Mouse (Mus musculus): ENCODE data around the gene Cavin1. TPM values are rescaled to one million over a fixed set of nuclear protein-coding genes. Genes with fewer than 3 reads are reported as not detected.

Cavin1 gene
- total RNA-seq, 1 experiment: 30.7 TPM

DNA sequence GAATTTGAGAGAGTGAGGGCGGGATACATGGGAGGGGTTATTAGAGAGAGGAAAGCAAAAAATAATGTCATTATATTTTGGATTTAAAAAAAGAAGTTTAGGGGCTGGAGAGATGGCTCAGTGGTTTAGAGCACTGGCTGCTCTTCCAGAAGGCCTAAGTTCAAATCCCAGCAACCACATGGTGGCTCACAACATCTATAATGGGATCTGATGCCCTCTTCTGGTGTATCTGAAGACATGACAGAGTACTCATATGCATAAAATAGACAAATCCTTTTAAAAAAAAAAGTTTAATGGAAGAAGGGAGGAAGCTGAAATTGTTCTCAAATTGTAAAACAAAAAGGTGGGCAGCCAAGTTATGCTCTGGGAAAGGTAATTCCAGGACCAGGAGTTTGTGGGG lies 21.1 kb downstream of the Cavin1 start:
- in situ Hi-C loops (cut with MboI; ENCODE audit: low sequenced_read_pairs in 2 of 2, unreplicated experiment in 2 of 2): no loop called here
- no peaks in the 10 kb centered on the region for H3K9me3 ChIP-seq (ENCODE audit: control insufficient read depth, insufficient read depth, low read depth, low read length)
- H3K27ac ChIP-seq (ENCODE audit: insufficient read depth, low read depth, low read length, poor library complexity, severe bottlenecking): no peak overlapping the region
- DNase-seq (ENCODE audit: low read depth, low spot score): no peak
- no peaks in the 10 kb centered on the region for H3K4me1 ChIP-seq (ENCODE audit: control insufficient read depth in 2 of 2, insufficient read depth in 2 of 2, low read length in 2 of 2, poor library complexity in 1 of 2)
- H3K4me3 ChIP-seq (ENCODE audit: insufficient read depth in 1 of 2, low read depth in 1 of 2, low read length in 2 of 2, poor library complexity in 1 of 2, severe bottlenecking in 1 of 2): no peak overlapping the region
- no peak for TF ChIP-seq HCFC1 (IDR thresholded peaks at IDR 0.05; ENCODE audit: borderline replicate concordance, insufficient read depth, low read length)
- no peak for TF ChIP-seq ZNF384 (IDR thresholded peaks at IDR 0.05; ENCODE audit: low read depth, low read length)
- no peak for TF ChIP-seq ZC3H11A (IDR thresholded peaks at IDR 0.05; ENCODE audit: borderline replicate concordance, low read depth, low read length)
- TF ChIP-seq MAFK (IDR thresholded peaks at IDR 0.05; ENCODE audit: insufficient read depth, low read depth, low read length): no peak
- no peak for TF ChIP-seq CHD2 (IDR thresholded peaks at IDR 0.05; ENCODE audit: low read depth, low read length)
- no peak overlapping the region for H3K9ac ChIP-seq (ENCODE audit: insufficient read depth, low read depth, low read length, poor library complexity, severe bottlenecking)
- no peaks in the 10 kb centered on the region for H3K36me3 ChIP-seq (ENCODE audit: control insufficient read depth, insufficient read depth, low read length, poor library complexity, severe bottlenecking)

DNA sequence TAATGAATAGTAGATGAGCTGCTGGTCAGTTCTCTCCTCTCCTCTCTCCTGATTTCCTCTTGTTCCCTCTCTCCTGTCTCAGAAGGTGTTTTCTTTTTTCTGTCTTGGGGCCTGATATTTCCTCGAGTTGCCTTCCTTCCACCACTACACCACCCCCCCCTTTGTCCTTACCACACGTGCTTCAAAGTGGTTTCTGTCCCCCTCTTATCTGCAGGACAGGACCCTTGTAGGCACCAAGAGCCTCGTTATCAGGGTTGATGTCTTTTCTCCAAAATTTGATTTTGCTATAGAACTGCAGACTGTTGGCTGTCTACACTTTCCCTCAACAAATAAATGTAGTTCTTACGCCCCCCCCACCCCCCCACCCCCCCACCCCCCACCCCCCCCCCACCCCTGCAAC lies 22.4 kb downstream of the Cavin1 start:
- Histone ChIP-seq H3K4me3 (ENCODE audit: insufficient read depth in 1 of 2, low read depth in 1 of 2, low read length in 2 of 2, poor library complexity in 1 of 2, severe bottlenecking in 1 of 2) (no peak overlapping the region), H3K4me1 (ENCODE audit: control insufficient read depth in 2 of 2, insufficient read depth in 2 of 2, low read length in 2 of 2, poor library complexity in 1 of 2) (no peaks in the 10 kb centered on the region), H3K27ac (ENCODE audit: insufficient read depth, low read depth, low read length, poor library complexity, severe bottlenecking) (no peak overlapping the region), H3K36me3 (ENCODE audit: control insufficient read depth, insufficient read depth, low read length, poor library complexity, severe bottlenecking) (no peaks in the 10 kb centered on the region), H3K9me3 (ENCODE audit: control insufficient read depth, insufficient read depth, low read depth, low read length) (no peaks in the 10 kb centered on the region), H3K9ac (ENCODE audit: insufficient read depth, low read depth, low read length, poor library complexity, severe bottlenecking) (no peak overlapping the region)
- in situ Hi-C loops (cut with MboI; ENCODE audit: low sequenced_read_pairs in 2 of 2, unreplicated experiment in 2 of 2): no loop called here
- no peak for DNase-seq (ENCODE audit: low read depth, low spot score)
- TF ChIP-seq CHD2 (IDR thresholded peaks at IDR 0.05; ENCODE audit: low read depth, low read length) (no peak), MAFK (IDR thresholded peaks at IDR 0.05; ENCODE audit: insufficient read depth, low read depth, low read length) (no peak), ZC3H11A (IDR thresholded peaks at IDR 0.05; ENCODE audit: borderline replicate concordance, low read depth, low read length) (no peak), HCFC1 (IDR thresholded peaks at IDR 0.05; ENCODE audit: borderline replicate concordance, insufficient read depth, low read length) (no peak), ZNF384 (IDR thresholded peaks at IDR 0.05; ENCODE audit: low read depth, low read length) (no peak)

- no peak for TF ChIP-seq MAFK (IDR thresholded peaks at IDR 0.05; ENCODE audit: insufficient read depth, low read depth, low read length)
- TF ChIP-seq ZC3H11A (IDR thresholded peaks at IDR 0.05; ENCODE audit: borderline replicate concordance, low read depth, low read length): peak; percentile 39; the same call in 1 of the 2 replicates
- no peaks in the 10 kb centered on the region for H3K36me3 ChIP-seq (ENCODE audit: control insufficient read depth, insufficient read depth, low read length, poor library complexity, severe bottlenecking)
- DNase-seq (ENCODE audit: low read depth, low spot score): no peak
These were observed 23.1 kb downstream of the Cavin1 start for GRCm38 (mm10) chr11:100947548-100947947.

DNA sequence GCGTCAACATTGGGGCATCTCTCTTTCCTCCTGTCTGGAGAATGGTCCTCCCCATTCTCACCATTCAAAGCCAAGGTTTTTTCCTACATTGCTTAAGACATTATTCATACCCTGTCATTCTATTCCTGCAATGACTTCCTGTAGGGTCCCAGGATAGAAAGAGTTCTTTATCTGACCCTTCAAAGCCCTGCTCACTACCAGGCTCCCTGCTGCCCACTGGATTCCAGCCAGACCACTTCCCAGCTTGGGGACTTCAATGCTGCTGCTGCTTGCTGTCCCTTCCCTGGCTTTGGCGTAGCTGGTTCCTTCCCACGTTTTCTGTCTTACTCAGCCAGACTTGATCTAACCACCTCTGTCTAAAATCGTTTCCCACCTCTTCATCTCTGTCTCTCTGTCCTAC lies 23.8 kb downstream of the Cavin1 start:
- H3K27ac ChIP-seq (ENCODE audit: insufficient read depth, low read depth, low read length, poor library complexity, severe bottlenecking): no peak overlapping the region
- in situ Hi-C loops (cut with MboI; ENCODE audit: low sequenced_read_pairs in 2 of 2, unreplicated experiment in 2 of 2): no loop called here
- no peak overlapping the region for H3K9ac ChIP-seq (ENCODE audit: insufficient read depth, low read depth, low read length, poor library complexity, severe bottlenecking)
- TF ChIP-seq CHD2 (IDR thresholded peaks at IDR 0.05; ENCODE audit: low read depth, low read length) (no peak), MAFK (IDR thresholded peaks at IDR 0.05; ENCODE audit: insufficient read depth, low read depth, low read length) (no peak)
- no peak overlapping the region for H3K4me3 ChIP-seq (ENCODE audit: insufficient read depth in 1 of 2, low read depth in 1 of 2, low read length in 2 of 2, poor library complexity in 1 of 2, severe bottlenecking in 1 of 2)
- no peaks in the 10 kb centered on the region for H3K9me3 ChIP-seq (ENCODE audit: control insufficient read depth, insufficient read depth, low read depth, low read length)
- H3K36me3 ChIP-seq (ENCODE audit: control insufficient read depth, insufficient read depth, low read length, poor library complexity, severe bottlenecking): no peaks in the 10 kb centered on the region
- DNase-seq (ENCODE audit: low read depth, low spot score): no peak
- H3K4me1 ChIP-seq (ENCODE audit: control insufficient read depth in 2 of 2, insufficient read depth in 2 of 2, low read length in 2 of 2, poor library complexity in 1 of 2): no peaks in the 10 kb centered on the region

More at GRCm38 (mm10) chr11:100947548-100947947, 23.1 kb downstream of the Cavin1 start:
- Histone ChIP-seq H3K27ac (ENCODE audit: insufficient read depth, low read depth, low read length, poor library complexity, severe bottlenecking) (no peak overlapping the region), H3K9me3 (ENCODE audit: control insufficient read depth, insufficient read depth, low read depth, low read length) (no peaks in the 10 kb centered on the region), H3K9ac (ENCODE audit: insufficient read depth, low read depth, low read length, poor library complexity, severe bottlenecking) (no peak overlapping the region), H3K4me3 (ENCODE audit: insufficient read depth in 1 of 2, low read depth in 1 of 2, low read length in 2 of 2, poor library complexity in 1 of 2, severe bottlenecking in 1 of 2) (no peak overlapping the region), H3K4me1 (ENCODE audit: control insufficient read depth in 2 of 2, insufficient read depth in 2 of 2, low read length in 2 of 2, poor library complexity in 1 of 2) (no peaks in the 10 kb centered on the region)
- in situ Hi-C loops (cut with MboI; ENCODE audit: low sequenced_read_pairs in 2 of 2, unreplicated experiment in 2 of 2): no loop called here

- H3K9me3 ChIP-seq (ENCODE audit: control insufficient read depth, insufficient read depth, low read depth, low read length): no peaks in the 10 kb centered on the region
- in situ Hi-C loops (cut with MboI; ENCODE audit: low sequenced_read_pairs in 2 of 2, unreplicated experiment in 2 of 2): no loop called here
These were observed 28.3 kb downstream of the Cavin1 start for GRCm38 (mm10) chr11:100942388-100942787.

More at GRCm38 (mm10) chr11:100942388-100942787, 28.3 kb downstream of the Cavin1 start:
- TF ChIP-seq ZC3H11A (IDR thresholded peaks at IDR 0.05; ENCODE audit: borderline replicate concordance, low read depth, low read length) (no peak), MAFK (IDR thresholded peaks at IDR 0.05; ENCODE audit: insufficient read depth, low read depth, low read length) (no peak), ZNF384 (IDR thresholded peaks at IDR 0.05; ENCODE audit: low read depth, low read length) (no peak), HCFC1 (IDR thresholded peaks at IDR 0.05; ENCODE audit: borderline replicate concordance, insufficient read depth, low read length) (no peak), CHD2 (IDR thresholded peaks at IDR 0.05; ENCODE audit: low read depth, low read length) (no peak)
- no peak overlapping the region for H3K27ac ChIP-seq (ENCODE audit: insufficient read depth, low read depth, low read length, poor library complexity, severe bottlenecking)
- H3K36me3 ChIP-seq (ENCODE audit: control insufficient read depth, insufficient read depth, low read length, poor library complexity, severe bottlenecking): no peaks in the 10 kb centered on the region
- H3K4me3 ChIP-seq (ENCODE audit: insufficient read depth in 1 of 2, low read depth in 1 of 2, low read length in 2 of 2, poor library complexity in 1 of 2, severe bottlenecking in 1 of 2): no peak overlapping the region
- H3K4me1 ChIP-seq (ENCODE audit: control insufficient read depth in 2 of 2, insufficient read depth in 2 of 2, low read length in 2 of 2, poor library complexity in 1 of 2): peaks cover 0 to 2% of the 10 kb centered on the region in 2 experiments; a peak in 1 of 4 replicates
- no peak overlapping the region for H3K9ac ChIP-seq (ENCODE audit: insufficient read depth, low read depth, low read length, poor library complexity, severe bottlenecking)
- DNase-seq (ENCODE audit: low read depth, low spot score): no peak
